In the genomic region with DNA sequence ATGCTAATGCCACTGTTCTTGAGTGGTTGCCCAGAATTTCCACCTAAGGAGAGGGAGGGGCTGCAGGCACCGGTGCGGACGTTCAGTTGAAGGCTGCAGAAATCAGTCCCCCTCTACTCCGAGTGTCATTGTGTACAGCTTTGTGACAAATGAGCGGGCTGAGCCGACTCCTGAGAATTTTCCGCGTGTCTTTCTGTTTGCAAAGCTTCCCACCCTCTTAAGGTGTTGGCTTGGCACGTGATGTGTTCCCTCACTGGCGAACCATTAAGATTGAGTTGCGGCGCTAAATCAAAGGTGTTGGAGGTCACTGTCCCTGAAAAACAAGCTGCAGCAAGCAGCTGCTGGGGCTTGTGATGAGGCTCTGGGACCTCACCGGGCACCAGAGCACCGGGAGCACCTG, we compare ENCODE assay signal across 9 mouse cellular contexts. TPM values are rescaled to one million over a fixed set of nuclear protein-coding genes. Genes with fewer than 3 reads are reported as not detected.
A peak's percentile ranks its signal among the peaks of the same experiment; 100 is the strongest.
DNase-seq lines count a peak whose midpoint lies in the region; ATAC-seq lines count a peak whose summit lies in the region.
"Had no signal": no experiment of that assay in that cellular context is flagged by ENCODE, and none has a peak within 500 bp of the region (broad histone marks: within the 10 kb centered on the region; RNA-seq: fewer than 3 reads in every experiment).

No protein-coding gene starts in this region.

- peak; percentile 29 for DNase-seq in Muller cell, postnatal 12 days (ENCODE audit: inconsistent ontology term)
- peak; percentile 6 for DNase-seq in liver
- DNase-seq in naive thymus-derived CD4-positive, alpha-beta T cell, adult 2 months (ENCODE audit: low read depth), result peak; percentile 35
- DNase-seq in thymus, adult 18-20 months, result no peak

- no peaks in the 10 kb centered on the region for H3K4me1 ChIP-seq in erythroblast, embryonic 14.5 days (ENCODE audit: control insufficient read depth)
- no peaks in the 10 kb centered on the region for H3K4me1 ChIP-seq in embryonic facial prominence, embryonic 12.5 days
- 0 out of 2 replicates have a peak, but pooled peaks cover 2% of the 10 kb centered on the region for H3K4me1 ChIP-seq in hindbrain, embryonic 15.5 days (replicated peaks)

- peak overlapping the region; percentile 47 for H3K4me3 ChIP-seq in erythroblast, embryonic 14.5 days (replicated peaks)
- peak overlapping the region; percentile 39 for H3K4me3 ChIP-seq in embryonic facial prominence, embryonic 12.5 days
- peak overlapping the region; percentile 48 for H3K4me3 ChIP-seq in hindbrain, embryonic 15.5 days

- 12% methylated on average over 14 of the region's 14 CpGs for WGBS in embryonic facial prominence, embryonic 12.5 days
- 8% methylated on average over 14 of the region's 14 CpGs for WGBS in hindbrain, embryonic 15.5 days

- no peaks in the 10 kb centered on the region for H3K9me3 ChIP-seq in erythroblast, embryonic 14.5 days (ENCODE audit: control insufficient read depth, low read length)
- no peaks in the 10 kb centered on the region for H3K9me3 ChIP-seq in embryonic facial prominence, embryonic 12.5 days
- H3K9me3 ChIP-seq in hindbrain, embryonic 15.5 days, result no peaks in the 10 kb centered on the region

- H3K27me3 ChIP-seq in erythroblast, embryonic 14.5 days (ENCODE audit: control insufficient read depth), result peaks cover 20% of the 10 kb centered on the region
- 0 out of 2 replicates have a peak, but pooled peaks cover 4% of the 10 kb centered on the region for H3K27me3 ChIP-seq in embryonic facial prominence, embryonic 12.5 days
- H3K27me3 ChIP-seq in hindbrain, embryonic 15.5 days, result no peaks in the 10 kb centered on the region

- H3K9ac ChIP-seq in embryonic facial prominence, embryonic 12.5 days, result peak overlapping the region; percentile 21; the same call in 1 of the 2 replicates
- peak overlapping the region; percentile 20; the same call in 1 of the 2 replicates for H3K9ac ChIP-seq in hindbrain, embryonic 15.5 days

- H3K36me3 ChIP-seq in erythroblast, embryonic 14.5 days (ENCODE audit: control insufficient read depth), result no peaks in the 10 kb centered on the region
- no peaks in the 10 kb centered on the region for H3K36me3 ChIP-seq in embryonic facial prominence, embryonic 12.5 days
- H3K36me3 ChIP-seq in hindbrain, embryonic 15.5 days, result no peaks in the 10 kb centered on the region

- no peak for ATAC-seq in erythroblast, adult 5-6 weeks (replicated peaks; ENCODE audit: low FRiP score, poor library complexity, severe bottlenecking)
- no peak for ATAC-seq in embryonic facial prominence, embryonic 12.5 days (ENCODE audit: insufficient number of reproducible peaks, insufficient read depth, low FRiP score, low TSS enrichment)
- no peak for ATAC-seq in hindbrain, embryonic 15.5 days (ENCODE audit: low FRiP score, low read depth)

- H3K27ac ChIP-seq in embryonic facial prominence, embryonic 12.5 days, result no peak overlapping the region
- no peak overlapping the region for H3K27ac ChIP-seq in hindbrain, embryonic 15.5 days (replicated peaks)

- peak overlapping the region; percentile 59 for H3K4me2 ChIP-seq in embryonic facial prominence, embryonic 12.5 days (replicated peaks)
- peak overlapping the region; percentile 89 for H3K4me2 ChIP-seq in hindbrain, embryonic 15.5 days

RNA-seq across cellular contexts. Expression of gene Exph5, which starts 39.5 kb away (rescaled TPM):
- polyA plus RNA-seq in erythroblast, embryonic 14.5 days (2012), result not detected in 2 replicates
- not detected in 2 replicates for total RNA-seq in erythroblast, adult 5-6 weeks (2015; ENCODE audit: low replicate concordance)
- 0.28 TPM in 1 of 2 replicates, not detected in the other for total RNA-seq in erythroblast, adult 5-6 weeks (2017; ENCODE audit: low replicate concordance)
- 0.84 and 1.1 TPM in 2 replicates for polyA plus RNA-seq in embryonic facial prominence, embryonic 12.5 days (2016; fragmentation: Nextera tagmentation; extraction: Ambion mirVana)
- polyA plus RNA-seq in hindbrain, embryonic 15.5 days (2015; fragmentation: Nextera tagmentation; extraction: Ambion mirVana), result 0.34 and 0.35 TPM in 2 replicates
- polyA plus RNA-seq: C2C12 had no signal

RNA-seq across cellular contexts. Expression of gene Kdelc2, which starts 42.9 kb away (rescaled TPM):
- not detected in 2 replicates for polyA plus RNA-seq in erythroblast, embryonic 14.5 days (2012)
- 0.84 and 0.96 TPM in 2 replicates for total RNA-seq in erythroblast, adult 5-6 weeks (2015; ENCODE audit: low replicate concordance)
- total RNA-seq in erythroblast, adult 5-6 weeks (2017; ENCODE audit: low replicate concordance), result 0.34 and 0.42 TPM in 2 replicates
- polyA plus RNA-seq in embryonic facial prominence, embryonic 12.5 days (2016; fragmentation: Nextera tagmentation; extraction: Ambion mirVana), result 18.4 and 21.3 TPM in 2 replicates
- 6.8 and 7.9 TPM in 2 replicates for polyA plus RNA-seq in hindbrain, embryonic 15.5 days (2015; fragmentation: Nextera tagmentation; extraction: Ambion mirVana)

Comparison
In these comparisons a context has a peak if more than half of its experiments do, and no peak if none do; other contexts are left out.
1. DNase-seq: peak in Muller cell, postnatal 12 days (single experiment), liver (single experiment) and naive thymus-derived CD4-positive, alpha-beta T cell, adult 2 months (single experiment); none in thymus, adult 18-20 months (0 of 2).
2. Peak in every context shown above with its lines, with median percentiles within 50 percentile points of each other: H3K4me3 ChIP-seq.